ENCODE assay signal across 7 mouse cellular contexts in genomic region chr6:108476797-108477235, GRCm38 (mm10).
DNase-seq lines count a peak whose midpoint lies in the region; ATAC-seq lines count a peak whose summit lies in the region.

No protein-coding gene starts in this region.

- H3K4me2 ChIP-seq in kidney, embryonic 15.5 days: no peak overlapping the region

- H3K27ac ChIP-seq in kidney, embryonic 15.5 days: peak overlapping the region; percentile 45

- no peak overlapping the region for H3K9ac ChIP-seq in kidney, embryonic 15.5 days

- H3K4me1 ChIP-seq in kidney, embryonic 15.5 days: no peaks in the 10 kb centered on the region

- H3K36me3 ChIP-seq in kidney, embryonic 15.5 days: peaks cover 42% of the 10 kb centered on the region

- H3K27me3 ChIP-seq in kidney, embryonic 15.5 days: no peaks in the 10 kb centered on the region

- peak; percentile 22 for DNase-seq in T-cell, adult 2 months (ENCODE audit: low spot score)
- peak; percentile 23 to 70 for DNase-seq in adrenal gland, postnatal 4 days (ENCODE audit: low spot score in 2 of 2)
- DNase-seq in thymus, postnatal 4 days: no peak
- DNase-seq in right cerebral cortex, adult 2 months (ENCODE audit: low spot score in 2 of 2): no peak
- DNase-seq in frontal cortex, postnatal 14 days (ENCODE audit: low spot score in 2 of 2): no peak

- 61% methylated on average over 8 of the region's 8 CpGs for WGBS in kidney, embryonic 15.5 days

- peak; percentile 54 for ATAC-seq in kidney, embryonic 15.5 days (replicated peaks; ENCODE audit: low FRiP score)
- peak; percentile 86 for ATAC-seq in megakaryocyte progenitor cell, adult 5-6 weeks (replicated peaks; ENCODE audit: poor library complexity)

- H3K9me3 ChIP-seq in kidney, embryonic 15.5 days (replicated peaks): no peaks in the 10 kb centered on the region

- no peak overlapping the region for H3K4me3 ChIP-seq in kidney, embryonic 15.5 days (replicated peaks)

Comparison
In these comparisons a context has a peak if more than half of its experiments do, and no peak if none do; other contexts are left out.
1. DNase-seq: peak in T-cell, adult 2 months (single experiment) and adrenal gland, postnatal 4 days (2 of 2); none in thymus, postnatal 4 days (single experiment), right cerebral cortex, adult 2 months (0 of 2) and frontal cortex, postnatal 14 days (0 of 2).